Mouse (Mus musculus): Measurements from ENCODE around the gene Traf4. TPM values are rescaled to one million over a fixed set of nuclear protein-coding genes. Genes with fewer than 3 reads are reported as not detected.
"Not testable (repeated sequence)": the region's sequence is repeated elsewhere in the genome, so short reads cannot be mapped to it uniquely, and the experiment has no call there.

Gene Traf4
- polyA plus RNA-seq, 1 experiment from 2014 or later: 68.4 TPM

GRCm38 (mm10) chr11:78184702-78185101 lies 19.3 kb upstream of the Traf4 start:
- 95% methylated on average over 6 of the region's 6 CpGs for WGBS
- H3K27ac ChIP-seq (replicated peaks; ENCODE audit: low read depth, low read length); DNase-seq; H3K9ac ChIP-seq (replicated peaks; ENCODE audit: low read length); H3K9me3 ChIP-seq (ENCODE audit: control insufficient read depth, low read length); H3K4me2 ChIP-seq (ENCODE audit: low read length); ATAC-seq (ENCODE audit: low FRiP score, low TSS enrichment); H3K27me3 ChIP-seq (ENCODE audit: control insufficient read depth, insufficient read depth, low read length); H3K4me3 ChIP-seq (replicated peaks; ENCODE audit: low read depth, low read length): not testable (repeated sequence)
- Histone ChIP-seq H3K4me1 (ENCODE audit: control insufficient read depth, insufficient read depth, low read length) (peaks cover 15% of the 10 kb centered on the region), H3K36me3 (ENCODE audit: control insufficient read depth, insufficient read depth, low read length) (peaks cover 26% of the 10 kb centered on the region)

GRCm38 (mm10) chr11:78183884-78184514 lies 18.6 kb upstream of the Traf4 start:
- Histone ChIP-seq H3K9ac (replicated peaks; ENCODE audit: low read length) (0 out of 2 replicates have a peak overlapping the region, but pooled peaks have one; percentile 1), H3K36me3 (ENCODE audit: control insufficient read depth, insufficient read depth, low read length) (peaks cover 33% of the 10 kb centered on the region), H3K4me3 (replicated peaks; ENCODE audit: low read depth, low read length) (peak overlapping the region; percentile 90), H3K27ac (replicated peaks; ENCODE audit: low read depth, low read length) (no peak overlapping the region), H3K4me1 (ENCODE audit: control insufficient read depth, insufficient read depth, low read length) (peaks cover 15% of the 10 kb centered on the region), H3K27me3 (ENCODE audit: control insufficient read depth, insufficient read depth, low read length) (no peaks in the 10 kb centered on the region), H3K4me2 (ENCODE audit: low read length) (peak overlapping the region; percentile 83), H3K9me3 (ENCODE audit: control insufficient read depth, low read length) (no peaks in the 10 kb centered on the region)
- ATAC-seq (ENCODE audit: low FRiP score, low TSS enrichment) (no peak), DNase-seq (no peak)
- 57% methylated on average over 10 of the region's 10 CpGs for WGBS

- Histone ChIP-seq H3K27ac (replicated peaks; ENCODE audit: low read depth, low read length) (peak within 1 kb of the TSS; percentile 95), H3K27me3 (ENCODE audit: control insufficient read depth, insufficient read depth, low read length) (no peaks in the 10 kb centered on the region), H3K4me2 (ENCODE audit: low read length) (peak within 1 kb of the TSS; percentile 83), H3K36me3 (ENCODE audit: control insufficient read depth, insufficient read depth, low read length) (peaks cover 36% of the 10 kb centered on the region), H3K4me1 (ENCODE audit: control insufficient read depth, insufficient read depth, low read length) (peaks cover 20% of the 10 kb centered on the region), H3K4me3 (replicated peaks; ENCODE audit: low read depth, low read length) (peak within 1 kb of the TSS; percentile 90), H3K9me3 (ENCODE audit: control insufficient read depth, low read length) (no peaks in the 10 kb centered on the region), H3K9ac (replicated peaks; ENCODE audit: low read length) (peak within 1 kb of the TSS; percentile 90)
- DNase-seq (peak; percentile 97), ATAC-seq (ENCODE audit: low FRiP score, low TSS enrichment) (peak; percentile 90)
- under 1% methylated on average over 38 of the region's 38 CpGs for WGBS
Observed at GRCm38 (mm10) chr11:78182961-78183844, 17.8 kb upstream of the Traf4 start, which contains the start of gene Rpl23a. Gene Rpl23a (minus strand): TSS chr11:78183584.

- peak overlapping the region; percentile 90 for H3K4me3 ChIP-seq (replicated peaks; ENCODE audit: low read depth, low read length)
- no peaks in the 10 kb centered on the region for H3K27me3 ChIP-seq (ENCODE audit: control insufficient read depth, insufficient read depth, low read length)
- ATAC-seq (ENCODE audit: low FRiP score, low TSS enrichment) (no peak), DNase-seq (no peak)
- 8% methylated on average over 7 of the region's 7 CpGs for WGBS
- H3K4me2 ChIP-seq (ENCODE audit: low read length): peak overlapping the region; percentile 83
- peak overlapping the region; percentile 95; the same call in 1 of the 2 replicates for H3K27ac ChIP-seq (replicated peaks; ENCODE audit: low read depth, low read length)
- H3K36me3 ChIP-seq (ENCODE audit: control insufficient read depth, insufficient read depth, low read length): peaks cover 36% of the 10 kb centered on the region
- H3K4me1 ChIP-seq (ENCODE audit: control insufficient read depth, insufficient read depth, low read length): peaks cover 23% of the 10 kb centered on the region
- H3K9ac ChIP-seq (replicated peaks; ENCODE audit: low read length): peak overlapping the region; percentile 90
- H3K9me3 ChIP-seq (ENCODE audit: control insufficient read depth, low read length): no peaks in the 10 kb centered on the region
Observed at GRCm38 (mm10) chr11:78182450-78182849, 17.1 kb upstream of the Traf4 start.

- DNase-seq: no peak
- ATAC-seq (ENCODE audit: low FRiP score, low TSS enrichment): no peak
Observed at GRCm38 (mm10) chr11:78181830-78182357, 16.5 kb upstream of the Traf4 start.

GRCm38 (mm10) chr11:78180081-78180761 lies 14.8 kb upstream of the Traf4 start:
- 87% methylated on average over 6 of the region's 6 CpGs for WGBS

More at GRCm38 (mm10) chr11:78181830-78182357, 16.5 kb upstream of the Traf4 start:
- no peaks in the 10 kb centered on the region for H3K27me3 ChIP-seq (ENCODE audit: control insufficient read depth, insufficient read depth, low read length)
- H3K9me3 ChIP-seq (ENCODE audit: control insufficient read depth, low read length): no peaks in the 10 kb centered on the region
- H3K4me2 ChIP-seq (ENCODE audit: low read length): peak overlapping the region; percentile 83
- 54% methylated on average over 2 of the region's 2 CpGs for WGBS
- peaks cover 27% of the 10 kb centered on the region for H3K4me1 ChIP-seq (ENCODE audit: control insufficient read depth, insufficient read depth, low read length)
- peak overlapping the region; percentile 90 for H3K4me3 ChIP-seq (replicated peaks; ENCODE audit: low read depth, low read length)
- H3K36me3 ChIP-seq (ENCODE audit: control insufficient read depth, insufficient read depth, low read length): peaks cover 36% of the 10 kb centered on the region
- H3K27ac ChIP-seq (replicated peaks; ENCODE audit: low read depth, low read length): no peak overlapping the region
- H3K9ac ChIP-seq (replicated peaks; ENCODE audit: low read length): peak overlapping the region; percentile 90; the same call in 1 of the 2 replicates

GRCm38 (mm10) chr11:78179438-78179999 lies 14.1 kb upstream of the Traf4 start:
- H3K27me3 ChIP-seq (ENCODE audit: control insufficient read depth, insufficient read depth, low read length): no peaks in the 10 kb centered on the region
- H3K27ac ChIP-seq (replicated peaks; ENCODE audit: low read depth, low read length): no peak overlapping the region
- DNase-seq (no peak), ATAC-seq (ENCODE audit: low FRiP score, low TSS enrichment) (no peak)
- peaks cover 32% of the 10 kb centered on the region for H3K4me1 ChIP-seq (ENCODE audit: control insufficient read depth, insufficient read depth, low read length)
- H3K9ac ChIP-seq (replicated peaks; ENCODE audit: low read length): peak overlapping the region; percentile 51; the same call in 1 of the 2 replicates
- no peaks in the 10 kb centered on the region for H3K9me3 ChIP-seq (ENCODE audit: control insufficient read depth, low read length)
- H3K4me2 ChIP-seq (ENCODE audit: low read length): peak overlapping the region; percentile 70
- peak overlapping the region; percentile 37; the same call in 1 of the 2 replicates for H3K4me3 ChIP-seq (replicated peaks; ENCODE audit: low read depth, low read length)
- 29% methylated on average over 8 of the region's 8 CpGs for WGBS
- H3K36me3 ChIP-seq (ENCODE audit: control insufficient read depth, insufficient read depth, low read length): peaks cover 36% of the 10 kb centered on the region

More at GRCm38 (mm10) chr11:78180081-78180761, 14.8 kb upstream of the Traf4 start:
- H3K9ac ChIP-seq (replicated peaks; ENCODE audit: low read length): no peak overlapping the region
- no peak overlapping the region for H3K4me3 ChIP-seq (replicated peaks; ENCODE audit: low read depth, low read length)
- H3K4me2 ChIP-seq (ENCODE audit: low read length): no peak overlapping the region
- ATAC-seq (ENCODE audit: low FRiP score, low TSS enrichment) (no peak), DNase-seq (no peak)
- no peaks in the 10 kb centered on the region for H3K9me3 ChIP-seq (ENCODE audit: control insufficient read depth, low read length)
- peaks cover 36% of the 10 kb centered on the region for H3K36me3 ChIP-seq (ENCODE audit: control insufficient read depth, insufficient read depth, low read length)
- H3K4me1 ChIP-seq (ENCODE audit: control insufficient read depth, insufficient read depth, low read length): peaks cover 32% of the 10 kb centered on the region
- H3K27ac ChIP-seq (replicated peaks; ENCODE audit: low read depth, low read length): no peak overlapping the region
- no peaks in the 10 kb centered on the region for H3K27me3 ChIP-seq (ENCODE audit: control insufficient read depth, insufficient read depth, low read length)
